Mouse (Mus musculus): ENCODE data around the gene Pik3r1.

- no peak for TF ChIP-seq CTCF (IDR thresholded peaks at IDR 0.05; ENCODE audit: low read depth, low read length)
- TF ChIP-seq POLR2A (IDR thresholded peaks at IDR 0.05; ENCODE audit: extremely low read depth, insufficient read depth, low read length) = no peak
These were observed 49.3 kb downstream of the Pik3r1 start for GRCm38 (mm10) chr13:101718744-101719143.

Data from liver, adult 2 months (tissue).